Mouse (Mus musculus) embryonic facial prominence, embryonic 11.5 days (tissue): ENCODE measurements at regions not wholly inside any gene's neighbourhood (a gene's known extent, or its start where the extent isn't known, plus 50 kb on each side); places are given as distances from the start of the nearest gene placed in this dataset.

Experiments used
- ATAC-seq: fragments of 200-750 bp; cut with Nextera tagmentation; replicated peaks from 2 replicates; pipeline ENCODE4 v1.8.0; 2017; ENCODE audit warnings: low read depth; ENCODE audit not compliant: insufficient number of reproducible peaks, low FRiP score, low TSS enrichment
- DNase-seq: peaks from one replicate; pipeline ENCODE4 v3.0.0-alpha.2; 2015; ENCODE audit warnings: low spot score
- H3K27ac ChIP-seq: fragments of 300-500 bp; sonication (generic); replicated peaks from 2 replicates; pipeline ENCODE4 v1.5.1; 2014; ENCODE audit warnings: mild to moderate bottlenecking, low read depth, low read length, control low read depth
- H3K27me3 ChIP-seq: fragments of 300-500 bp; sonication (generic); 2 replicates; pipeline ENCODE4 v1.6.1; 2014; ENCODE audit warnings: mild to moderate bottlenecking, low read length, moderate library complexity, mixed read lengths; ENCODE audit not compliant: control insufficient read depth, insufficient read depth
- H3K36me3 ChIP-seq: fragments of 300-500 bp; sonication (generic); replicated peaks from 2 replicates; pipeline ENCODE4 v1.6.1; 2014; ENCODE audit warnings: low read depth, mild to moderate bottlenecking, low read length, moderate library complexity, mixed read lengths; ENCODE audit not compliant: control insufficient read depth, insufficient read depth
- H3K4me1 ChIP-seq: fragments of 300-500 bp; sonication (generic); 2 replicates; pipeline ENCODE4 v1.6.1; 2014; ENCODE audit warnings: low read length, mixed read lengths; ENCODE audit not compliant: control insufficient read depth, insufficient read depth
- H3K4me2 ChIP-seq: fragments of 300-500 bp; sonication (generic); 2 replicates; pipeline ENCODE4 v1.6.1; 2014; ENCODE audit warnings: low read depth, mild to moderate bottlenecking, control low read depth, low read length, moderate library complexity
- H3K4me3 ChIP-seq: fragments of 300-500 bp; sonication (generic); 2 replicates; pipeline ENCODE4 v1.5.1; 2014; ENCODE audit warnings: low read depth, low read length, control low read depth
- H3K9ac ChIP-seq: fragments of 300-500 bp; sonication (generic); replicated peaks from 2 replicates; pipeline ENCODE4 v1.6.1; 2014; ENCODE audit warnings: mild to moderate bottlenecking, control low read depth, low read length
- H3K9me3 ChIP-seq: fragments of 300-500 bp; sonication (generic); replicated peaks from 2 replicates; pipeline ENCODE4 v1.6.1; 2016; ENCODE audit warnings: mild to moderate bottlenecking, low read length, inconsistent platforms, mixed read lengths; ENCODE audit not compliant: control insufficient read depth
- WGBS: fragments of 180-500 bp; shearing (Covaris S2); extraction: QIAGEN DNeasy Blood & Tissue Kit; methylation state at CpG from one replicate; pipeline ENCODE4 v1.1.7; 2014; 5-methylcytosine and 5-hydroxymethylcytosine counted together

DNA sequence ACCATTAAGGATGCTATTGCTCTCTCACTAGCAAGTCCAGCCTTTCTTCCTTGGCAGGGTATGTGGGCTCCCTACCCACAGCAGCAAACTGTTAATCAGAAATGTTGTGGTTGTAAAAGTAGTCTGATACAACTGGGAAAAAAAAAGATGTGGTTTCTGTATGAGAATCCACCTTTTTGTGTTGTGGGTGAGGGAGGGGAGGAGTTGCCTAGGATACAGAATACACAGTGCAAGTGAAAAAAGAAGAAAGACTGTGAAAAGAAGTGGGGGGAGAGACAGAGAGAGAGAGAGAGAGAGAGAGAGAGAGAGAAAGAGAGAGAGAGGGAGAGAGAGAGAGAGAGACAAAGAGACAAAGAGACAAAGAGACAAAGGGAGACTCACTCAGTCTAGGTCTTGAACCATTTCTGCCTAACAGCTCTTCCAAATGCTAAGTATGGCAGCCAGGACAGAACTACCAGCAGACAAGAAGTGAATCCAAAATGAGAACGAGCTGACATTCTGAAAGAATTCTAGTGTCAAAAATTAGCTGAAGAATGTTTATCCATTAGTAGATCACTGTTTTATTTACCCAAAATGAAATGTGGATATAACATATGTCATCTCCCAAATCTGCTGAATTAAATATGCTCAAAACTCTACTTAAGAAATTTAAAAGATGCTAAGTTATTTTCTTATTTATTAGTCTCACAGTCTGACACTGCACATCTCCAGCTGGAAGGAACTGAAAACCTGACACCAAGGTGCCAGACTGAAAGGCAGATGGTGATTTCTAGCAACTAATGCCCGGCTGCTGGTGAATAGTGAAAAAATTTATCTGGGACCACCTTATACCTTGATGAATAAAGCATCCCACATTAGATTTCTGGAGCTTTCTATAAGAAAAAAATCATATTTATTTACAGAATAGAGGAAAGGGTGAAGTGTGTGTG, 347.7 kb downstream of the 1190002N15Rik start:
- H3K4me3 ChIP-seq = no peak overlapping the region
- no peaks in the 10 kb centered on the region for H3K36me3 ChIP-seq
- no peaks in the 10 kb centered on the region for H3K27me3 ChIP-seq
- no peak overlapping the region for H3K27ac ChIP-seq
- H3K9me3 ChIP-seq = no peaks in the 10 kb centered on the region
- no peak for ATAC-seq
- H3K4me2 ChIP-seq = no peak overlapping the region
- WGBS = 84% methylated on average over 2 of the region's 2 CpGs
- DNase-seq = no peak
- no peaks in the 10 kb centered on the region for H3K4me1 ChIP-seq
- no peak overlapping the region for H3K9ac ChIP-seq

GRCm38 (mm10) chr9:94188124-94188523, 349.8 kb downstream of the 1190002N15Rik start:
- H3K36me3 ChIP-seq = no peaks in the 10 kb centered on the region
- H3K27me3 ChIP-seq = no peaks in the 10 kb centered on the region
- DNase-seq = no peak
- H3K9me3 ChIP-seq = no peaks in the 10 kb centered on the region
- no peak overlapping the region for H3K4me2 ChIP-seq
- ATAC-seq = no peak
- no peak overlapping the region for H3K9ac ChIP-seq
- H3K4me3 ChIP-seq = no peak overlapping the region
- H3K27ac ChIP-seq = no peak overlapping the region
- no peaks in the 10 kb centered on the region for H3K4me1 ChIP-seq

- no peaks in the 10 kb centered on the region for H3K4me1 ChIP-seq
- no peak for ATAC-seq
These were observed 367.8 kb downstream of the 1190002N15Rik start for GRCm38 (mm10) chr9:94169905-94170612.

DNA sequence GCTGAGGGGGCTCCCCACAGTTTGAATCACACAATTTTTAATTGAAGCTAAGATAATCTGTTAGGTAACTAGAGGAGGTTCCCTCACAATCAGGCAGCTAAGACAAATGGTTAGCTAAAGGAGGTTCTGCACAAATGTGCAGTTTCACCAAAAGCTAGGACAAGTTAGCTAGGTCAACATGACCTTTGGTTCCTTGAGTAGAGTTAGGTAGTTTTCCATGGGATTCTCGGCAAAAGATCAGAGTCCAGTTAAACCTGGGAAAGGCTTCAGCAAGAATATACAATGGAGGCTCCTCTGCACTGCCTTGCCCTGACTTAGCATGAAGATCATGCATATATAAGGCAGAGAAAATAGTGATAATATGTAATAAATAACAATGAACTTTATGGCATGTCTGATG, 374.2 kb downstream of the 1190002N15Rik start:
- WGBS = 91% methylated on average over 1 of the region's 1 CpGs
- ATAC-seq = no peak

More at GRCm38 (mm10) chr9:94169905-94170612, 367.8 kb downstream of the 1190002N15Rik start:
- no peak for DNase-seq
- 55% methylated on average over 2 of the region's 2 CpGs for WGBS
- Histone ChIP-seq H3K9ac (no peak overlapping the region), H3K9me3 (no peaks in the 10 kb centered on the region), H3K36me3 (no peaks in the 10 kb centered on the region), H3K4me3 (no peak overlapping the region), H3K27ac (no peak overlapping the region), H3K27me3 (no peaks in the 10 kb centered on the region), H3K4me2 (no peak overlapping the region)

GRCm38 (mm10) chr9:94155581-94155980, 382.3 kb downstream of the 1190002N15Rik start:
- ATAC-seq (no peak), DNase-seq (no peak)
- Histone ChIP-seq H3K9me3 (no peaks in the 10 kb centered on the region), H3K27ac (no peak overlapping the region), H3K4me1 (no peaks in the 10 kb centered on the region), H3K36me3 (no peaks in the 10 kb centered on the region), H3K9ac (no peak overlapping the region), H3K4me3 (no peak overlapping the region), H3K27me3 (no peaks in the 10 kb centered on the region), H3K4me2 (no peak overlapping the region)
- WGBS = 49% methylated on average over 2 of the region's 2 CpGs

More for the DNA sequence above, 374.2 kb downstream of the 1190002N15Rik start:
- no peak overlapping the region for H3K27ac ChIP-seq
- H3K4me1 ChIP-seq = no peaks in the 10 kb centered on the region
- no peak for DNase-seq
- no peaks in the 10 kb centered on the region for H3K9me3 ChIP-seq
- H3K4me2 ChIP-seq = no peak overlapping the region
- no peak overlapping the region for H3K4me3 ChIP-seq
- no peak overlapping the region for H3K9ac ChIP-seq
- no peaks in the 10 kb centered on the region for H3K27me3 ChIP-seq
- H3K36me3 ChIP-seq = no peaks in the 10 kb centered on the region

- Histone ChIP-seq H3K36me3 (no peaks in the 10 kb centered on the region), H3K4me1 (no peaks in the 10 kb centered on the region), H3K27me3 (no peaks in the 10 kb centered on the region), H3K4me3 (no peak overlapping the region), H3K27ac (no peak overlapping the region), H3K4me2 (no peak overlapping the region), H3K9me3 (no peaks in the 10 kb centered on the region), H3K9ac (no peak overlapping the region)
- 85% methylated on average over 1 of the region's 1 CpGs for WGBS
- ATAC-seq (no peak), DNase-seq (no peak)
These were observed 389.4 kb downstream of the 1190002N15Rik start for GRCm38 (mm10) chr9:94148474-94148873.

- DNase-seq = no peak
- H3K27me3 ChIP-seq = no peaks in the 10 kb centered on the region
- no peak overlapping the region for H3K9ac ChIP-seq
- H3K27ac ChIP-seq = no peak overlapping the region
- no peaks in the 10 kb centered on the region for H3K36me3 ChIP-seq
- no peaks in the 10 kb centered on the region for H3K9me3 ChIP-seq
- H3K4me3 ChIP-seq = no peak overlapping the region
- H3K4me1 ChIP-seq = no peaks in the 10 kb centered on the region
- 85% methylated on average over 3 of the region's 3 CpGs for WGBS
- no peak overlapping the region for H3K4me2 ChIP-seq
- ATAC-seq = no peak
These were observed 391.1 kb downstream of the 1190002N15Rik start for GRCm38 (mm10) chr9:94146787-94147186.

- no peak for ATAC-seq
- H3K9ac ChIP-seq = no peak overlapping the region
- DNase-seq = no peak
- no peak overlapping the region for H3K4me3 ChIP-seq
- no peak overlapping the region for H3K4me2 ChIP-seq
- no peaks in the 10 kb centered on the region for H3K36me3 ChIP-seq
- no peaks in the 10 kb centered on the region for H3K9me3 ChIP-seq
- H3K4me1 ChIP-seq = no peaks in the 10 kb centered on the region
- WGBS = 81% methylated on average over 1 of the region's 1 CpGs
- no peaks in the 10 kb centered on the region for H3K27me3 ChIP-seq
- no peak overlapping the region for H3K27ac ChIP-seq
These were observed 401.4 kb downstream of the 1190002N15Rik start for GRCm38 (mm10) chr9:94136444-94136843.
